Mouse (Mus musculus): ENCODE results near the gene Tnnt3. TPM values are rescaled to one million over a fixed set of nuclear protein-coding genes. Genes with fewer than 3 reads are reported as not detected.
A peak's percentile ranks its signal among the peaks of the same experiment; 100 is the strongest.

Gene Tnnt3
- polyA plus RNA-seq (2015; fragmentation: Nextera tagmentation; extraction: Ambion mirVana) = 4.7 and 5.2 TPM in 2 replicates

DNA sequence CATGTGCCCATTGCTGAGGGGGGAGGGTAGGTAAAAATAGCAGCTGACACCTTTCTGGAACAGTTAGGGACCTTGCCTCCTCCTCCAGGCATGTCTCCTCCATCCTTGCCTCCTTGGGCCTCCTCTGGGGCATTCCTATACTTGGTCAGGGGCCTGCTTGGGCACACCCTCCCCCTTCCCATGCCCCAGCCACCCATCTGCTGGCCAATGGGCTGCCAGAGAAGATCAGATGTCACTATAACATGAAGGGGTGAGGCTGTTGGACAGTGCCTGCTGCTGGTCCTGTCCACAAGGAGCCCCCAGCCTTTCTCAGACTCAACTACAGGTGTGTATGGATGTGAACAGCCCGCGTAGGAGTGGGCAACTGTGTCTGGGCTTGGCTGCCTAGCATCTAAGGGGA is at the start of gene Tnnt3:
TSS of gene Tnnt3 (plus strand) at position 262 of the 400 bp plus-strand sequence.
- no peak for DNase-seq (ENCODE audit: low spot score)

DNA sequence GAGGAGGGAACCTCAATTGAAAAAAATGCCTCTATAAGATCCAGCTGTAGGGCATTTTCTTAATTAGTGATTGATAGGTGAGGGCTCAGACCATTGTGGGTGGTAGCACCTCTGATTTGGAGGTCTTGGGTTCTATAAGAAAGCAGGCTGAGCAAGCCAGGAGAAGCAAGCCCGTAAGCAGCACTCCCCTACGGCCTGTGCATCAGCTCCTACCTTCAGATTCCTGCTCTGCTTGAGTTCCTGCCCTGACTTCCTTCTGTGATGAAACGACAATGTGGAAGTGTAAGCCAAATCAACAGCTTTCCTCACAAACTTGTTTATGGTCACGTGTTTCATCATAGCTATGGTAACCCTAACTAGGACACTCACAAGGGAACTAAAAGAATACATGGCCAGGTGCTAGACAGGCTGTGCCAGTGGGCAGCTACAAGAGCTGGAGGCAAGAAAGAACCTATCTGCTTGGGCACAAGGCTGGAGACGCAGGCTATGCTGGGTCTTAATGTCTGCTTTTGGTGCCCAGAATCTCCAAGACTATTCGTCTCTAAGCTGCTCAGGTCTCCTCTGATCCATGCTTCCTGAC is 49.5 kb upstream of the Tnnt3 start:
- DNase-seq (ENCODE audit: low spot score) = no peak

GRCm38 (mm10) chr7:142454706-142455105 is 43.9 kb upstream of the Tnnt3 start:
- no peak for DNase-seq (ENCODE audit: low spot score)

- DNase-seq (ENCODE audit: low spot score) = no peak
Measured at GRCm38 (mm10) chr7:142455251-142455650, 43.4 kb upstream of the Tnnt3 start.

GRCm38 (mm10) chr7:142456806-142457205 is 41.8 kb upstream of the Tnnt3 start:
- DNase-seq (ENCODE audit: low spot score) = no peak

GRCm38 (mm10) chr7:142457227-142457811 is 41.3 kb upstream of the Tnnt3 start:
- peak; percentile 80 for DNase-seq (ENCODE audit: low spot score)

GRCm38 (mm10) chr7:142458026-142458425 is 40.6 kb upstream of the Tnnt3 start:
- DNase-seq (ENCODE audit: low spot score) = no peak

- no peak for DNase-seq (ENCODE audit: low spot score)
Measured at GRCm38 (mm10) chr7:142458676-142459298, 39.8 kb upstream of the Tnnt3 start.

- DNase-seq (ENCODE audit: low spot score) = no peak
Measured at GRCm38 (mm10) chr7:142459299-142459691, 39.3 kb upstream of the Tnnt3 start.

DNA sequence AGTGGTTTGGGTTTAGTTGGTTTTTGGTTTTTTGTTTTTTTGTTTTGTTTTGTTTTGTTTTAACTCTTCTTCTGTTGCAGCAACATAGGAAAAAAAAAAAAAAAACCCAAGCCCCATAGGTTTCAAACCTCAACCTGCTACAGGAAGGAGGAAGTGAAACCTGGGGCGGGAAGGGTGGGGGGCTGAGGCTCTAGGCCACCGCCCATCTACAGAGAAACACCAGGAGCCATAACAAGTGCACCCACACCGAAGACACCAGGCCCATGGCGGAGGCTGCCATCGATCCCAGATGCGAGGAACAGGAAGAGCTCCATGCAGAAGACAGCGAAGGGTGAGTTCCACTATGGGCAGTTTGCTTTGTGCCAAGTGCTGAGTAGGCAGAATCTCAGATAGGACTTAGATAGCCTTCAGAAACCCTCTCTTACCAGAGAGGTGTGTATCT is 38.0 kb upstream of the Tnnt3 start, which contains the start of gene Lsp1:
TSS of gene Lsp1 (plus strand) at position 174 of the 442 bp plus-strand sequence.
- peak; percentile 76 for DNase-seq (ENCODE audit: low spot score)

DNA sequence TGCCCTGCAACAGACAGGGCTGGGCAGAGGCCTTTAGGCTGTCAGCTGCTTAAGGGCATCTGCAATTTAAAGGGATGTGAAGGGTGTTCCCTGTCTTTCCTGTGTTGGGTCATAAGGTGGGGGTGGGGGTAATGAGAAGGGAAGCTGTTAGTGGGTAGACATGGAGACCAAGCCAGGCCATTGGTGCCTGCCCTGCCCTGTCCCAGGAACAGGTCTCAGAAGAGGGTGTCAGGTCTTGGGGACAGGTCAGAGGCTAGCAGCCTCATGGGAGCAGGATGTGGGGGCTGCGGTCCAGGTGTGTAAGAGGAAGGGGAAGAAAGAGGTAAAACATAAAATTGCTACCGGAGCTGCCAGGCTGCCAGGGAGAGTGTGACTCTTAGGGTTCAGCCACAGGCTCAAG is 37.2 kb upstream of the Tnnt3 start:
- DNase-seq (ENCODE audit: low spot score) = no peak

DNA sequence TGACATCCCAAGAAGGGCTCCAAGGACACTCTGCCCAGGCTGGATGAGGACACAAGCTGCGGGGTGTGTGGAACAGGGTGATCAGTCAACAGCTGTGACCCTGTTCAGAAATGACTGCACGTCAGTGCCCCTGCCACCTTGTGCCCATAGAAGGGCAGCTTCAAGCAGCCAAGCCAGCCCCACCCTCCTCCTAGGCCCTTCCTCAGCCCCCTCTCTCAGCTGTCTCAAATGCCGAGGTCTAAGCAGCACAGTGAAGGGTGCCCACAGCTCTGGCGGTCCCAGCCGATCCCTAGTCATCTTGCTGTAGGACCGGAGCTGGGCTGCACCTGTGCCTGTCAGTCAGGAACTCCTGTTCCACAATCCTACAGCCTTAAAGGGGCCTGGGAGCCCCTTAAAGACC is 36.4 kb upstream of the Tnnt3 start:
- no peak for DNase-seq (ENCODE audit: low spot score)

- DNase-seq (ENCODE audit: low spot score) = no peak
Measured at GRCm38 (mm10) chr7:142462594-142463078, 36.0 kb upstream of the Tnnt3 start.

DNA sequence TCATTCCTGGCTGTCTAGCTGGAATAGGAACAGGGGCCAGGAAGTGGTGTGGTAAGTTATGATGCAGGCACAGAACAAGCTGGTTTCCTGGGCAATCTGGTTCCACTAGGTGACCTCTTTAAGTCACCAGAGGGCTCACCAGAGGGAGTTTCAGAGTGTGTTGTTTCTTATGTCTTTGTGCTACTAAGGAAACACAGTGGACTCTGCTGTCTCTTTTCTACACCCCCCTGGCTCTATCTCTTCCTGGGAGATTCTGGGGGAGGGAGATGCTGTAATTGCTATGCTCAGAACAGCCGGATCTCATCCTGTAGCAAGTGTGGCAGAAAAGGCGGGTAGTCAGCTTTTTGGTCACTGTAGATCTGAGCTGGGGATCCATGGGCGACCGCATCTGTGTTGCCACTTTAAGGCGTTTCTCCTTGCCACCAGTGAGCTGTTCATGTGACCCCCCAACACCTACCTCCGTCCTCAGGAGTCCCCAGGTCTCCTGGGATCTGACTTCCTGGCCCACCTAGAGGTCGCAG is 28.4 kb upstream of the Tnnt3 start:
- no peak for DNase-seq (ENCODE audit: low spot score)

DNA sequence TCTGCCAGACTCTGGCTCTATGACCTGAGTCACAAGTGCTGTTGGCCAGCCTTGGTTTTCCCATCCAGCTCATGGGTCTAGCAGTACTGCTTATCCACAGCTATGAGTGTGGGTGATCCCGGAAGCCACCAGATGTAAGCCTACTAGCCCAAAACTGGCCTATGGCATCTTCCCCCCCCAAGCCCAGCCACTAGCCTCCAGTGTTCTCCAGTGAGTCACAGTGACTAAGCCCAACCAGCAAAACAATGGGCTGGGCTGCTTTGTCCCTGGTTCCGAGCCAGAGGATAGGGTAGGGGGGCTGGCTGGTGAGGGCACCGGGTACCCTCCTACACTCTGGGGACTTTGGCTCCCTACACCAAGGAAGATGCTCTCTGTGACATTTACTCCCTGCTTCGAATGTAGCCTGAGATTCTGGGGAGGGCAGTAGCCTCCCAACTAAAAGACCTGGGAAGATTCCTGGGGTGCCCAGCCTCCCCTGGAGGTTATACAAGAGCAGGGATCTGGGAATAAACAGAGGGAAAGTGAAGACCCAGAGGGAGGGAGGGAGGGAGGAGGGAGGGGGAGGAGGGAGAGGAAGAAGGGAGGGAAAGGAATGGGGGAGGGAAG is 27.7 kb upstream of the Tnnt3 start:
- no peak for DNase-seq (ENCODE audit: low spot score)

GRCm38 (mm10) chr7:142471414-142471861 is 27.2 kb upstream of the Tnnt3 start:
- DNase-seq (ENCODE audit: low spot score) = no peak

DNA sequence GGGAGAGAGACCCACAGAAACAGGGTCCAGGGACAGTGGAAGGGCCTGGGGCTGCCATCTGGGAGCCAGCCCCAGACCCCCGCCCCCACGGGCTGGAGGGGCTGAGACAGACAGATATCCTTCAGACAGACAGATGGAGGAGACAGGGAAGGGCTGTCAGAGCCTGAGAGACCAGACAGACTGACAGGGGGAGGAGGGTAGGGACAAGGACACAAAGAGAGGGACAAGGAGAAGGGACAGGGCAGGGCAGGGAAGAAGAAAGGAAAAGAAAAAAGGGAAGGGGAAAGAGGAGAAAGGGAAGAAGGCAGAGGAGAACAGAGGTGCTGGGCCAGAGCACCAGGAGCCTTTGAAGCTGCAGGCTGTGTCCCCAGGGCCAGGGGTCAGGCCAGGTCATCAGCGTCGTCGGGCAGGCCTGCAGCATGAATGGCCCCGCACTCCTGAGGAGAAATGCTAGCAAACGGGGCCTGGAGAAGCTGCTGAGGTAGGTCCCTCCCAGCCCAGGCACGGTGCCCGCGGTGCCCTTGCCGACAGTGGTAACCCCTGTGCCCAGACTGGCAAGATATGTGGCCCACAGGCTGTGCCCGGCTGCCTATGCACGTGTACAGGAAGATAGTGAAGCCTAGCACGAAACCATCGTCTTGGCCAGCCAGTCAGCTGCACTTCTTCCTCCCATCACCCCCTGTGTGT is 26.6 kb upstream of the Tnnt3 start:
- no peak for DNase-seq (ENCODE audit: low spot score)

DNA sequence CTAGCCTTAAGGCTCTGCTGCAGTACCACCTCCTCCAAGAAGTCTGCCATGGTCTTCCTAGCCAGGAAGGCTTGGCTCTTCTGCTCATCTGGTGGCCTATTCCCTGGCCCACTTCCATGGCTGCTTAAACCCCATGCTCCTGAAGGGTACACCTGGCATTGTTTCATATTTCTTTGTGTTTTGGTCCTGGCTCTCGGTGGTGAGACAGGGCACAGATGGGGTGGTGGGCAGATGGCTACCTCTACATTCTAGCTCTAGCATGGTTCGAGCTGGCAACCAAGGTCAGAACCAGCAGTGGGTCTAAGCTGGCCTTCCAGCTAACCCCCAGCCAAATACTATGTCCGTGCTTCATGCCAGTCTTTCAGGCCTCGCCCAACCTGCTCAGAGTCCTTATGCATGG is 25.7 kb upstream of the Tnnt3 start:
- DNase-seq (ENCODE audit: low spot score) = no peak

- DNase-seq (ENCODE audit: low spot score) = no peak
Measured at GRCm38 (mm10) chr7:142473476-142473875, 25.2 kb upstream of the Tnnt3 start.

GRCm38 (mm10) chr7:142474799-142475198 is 23.8 kb upstream of the Tnnt3 start:
- DNase-seq (ENCODE audit: low spot score) = no peak

DNA sequence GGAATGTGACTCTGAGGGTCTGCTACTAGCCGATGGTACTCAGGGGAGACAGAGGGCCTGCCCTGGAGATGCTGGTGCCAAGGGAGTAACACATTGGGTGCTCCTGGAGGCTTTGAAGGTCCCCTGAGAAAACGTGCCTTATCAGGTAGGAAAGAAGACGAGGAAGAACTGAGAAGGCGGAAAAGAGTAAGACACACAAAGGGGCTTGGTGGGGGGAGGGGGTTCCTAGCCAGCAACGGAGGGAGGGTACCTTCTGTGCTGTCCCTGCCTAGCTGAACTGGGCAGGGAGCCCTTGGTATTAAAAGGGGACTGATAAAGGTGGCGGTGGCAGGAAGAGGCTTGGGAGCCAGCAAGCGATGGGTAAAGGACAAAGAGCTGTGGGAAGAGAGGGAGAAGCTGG is 23.0 kb upstream of the Tnnt3 start:
- no peak for DNase-seq (ENCODE audit: low spot score)

All from thymus, postnatal 0 days (tissue).